Mouse (Mus musculus) G1E (cell line): ENCODE data around the gene Lsm2. TPM values are rescaled to one million over a fixed set of nuclear protein-coding genes. Genes with fewer than 3 reads are reported as not detected.
"Not testable (repeated sequence)": the region's sequence is repeated elsewhere in the genome, so short reads cannot be mapped to it uniquely, and the experiment has no call there.

Source experiments
- ATAC-seq: 2 replicates; pipeline ENCODE4 v1.8.0; 2016; ENCODE audit warnings: mild to moderate bottlenecking; ENCODE audit not compliant: insufficient number of reproducible peaks, poor library complexity, low FRiP score, severe bottlenecking; ENCODE audit errors: extremely low read depth
- DNase-seq: peaks from one replicate; pipeline ENCODE4 v3.0.0; 2012; ENCODE audit warnings: low spot score
- H3K27me3 ChIP-seq: 2 replicates; pipeline ENCODE4 v1.6.1; 2012; ENCODE audit warnings: mild to moderate bottlenecking, low read length, inconsistent platforms; ENCODE audit not compliant: insufficient read depth
- H3K36me3 ChIP-seq: replicated peaks from 2 replicates; pipeline ENCODE3; 2012; ENCODE audit warnings: mild to moderate bottlenecking, inconsistent platforms
- H3K4me1 ChIP-seq: 2 replicates; pipeline ENCODE4 v1.6.1; 2012; ENCODE audit warnings: low read depth, low read length, inconsistent platforms, mixed read lengths; ENCODE audit not compliant: insufficient read depth
- H3K4me3 ChIP-seq: 2 replicates; pipeline ENCODE4 v1.5.1; 2012; ENCODE audit warnings: low read depth, mild to moderate bottlenecking, inconsistent platforms, low read length, moderate library complexity, mixed read lengths
- H3K9me3 ChIP-seq: replicated peaks from 2 replicates; pipeline ENCODE4 v1.6.1; 2012; ENCODE audit warnings: inconsistent platforms
- CTCF ChIP-seq: IDR thresholded peaks from 2 replicates; pipeline ENCODE4 v1.5.1; 2012; ENCODE audit warnings: low read depth, low read length, inconsistent platforms, mixed read lengths
- GATA1 ChIP-seq: IDR thresholded peaks from 2 replicates; pipeline ENCODE4 v1.6.1; 2012; ENCODE audit warnings: borderline replicate concordance, low read length, inconsistent platforms, mixed read lengths
- GATA2 ChIP-seq: IDR thresholded peaks from 2 replicates; pipeline ENCODE4 v1.6.1; 2012; ENCODE audit warnings: low read depth, low read length, inconsistent platforms, borderline replicate concordance
- POLR2AphosphoS5 ChIP-seq: IDR thresholded peaks from 2 replicates; pipeline ENCODE4 v1.6.1; 2012; ENCODE audit warnings: low read depth, low read length, inconsistent platforms; ENCODE audit not compliant: insufficient replicate concordance
- TAL1 ChIP-seq: conservative IDR thresholded peaks from 2 replicates; pipeline ENCODE4 v1.6.1; 2012; ENCODE audit warnings: low read depth, low read length, inconsistent platforms, mixed read lengths
- polyA plus RNA-seq: library from polyadenylated mRNA; stranded (reverse); fragments of >175 nt; gene quantifications from 2 replicates; pipeline ENCODE4 v1.2.3, GENCODE M21; 2012
- total RNA-seq, 2 experiments: library from RNA; stranded (forward) in 1 of 2; stranded (reverse) in 1 of 2; fragments of 200-1000 nt in 1 of 2; fragments of >200 nt in 1 of 2; fragmentation: Nextera tagmentation in 1 of 2; gene quantifications; 2 replicates each; pipeline ENCODE4 v1.2.3; 2014 to 2017

The Lsm2 gene
- total and polyA plus RNA-seq, 3 experiments, result 71.9 to 263 (median 195) TPM

DNA sequence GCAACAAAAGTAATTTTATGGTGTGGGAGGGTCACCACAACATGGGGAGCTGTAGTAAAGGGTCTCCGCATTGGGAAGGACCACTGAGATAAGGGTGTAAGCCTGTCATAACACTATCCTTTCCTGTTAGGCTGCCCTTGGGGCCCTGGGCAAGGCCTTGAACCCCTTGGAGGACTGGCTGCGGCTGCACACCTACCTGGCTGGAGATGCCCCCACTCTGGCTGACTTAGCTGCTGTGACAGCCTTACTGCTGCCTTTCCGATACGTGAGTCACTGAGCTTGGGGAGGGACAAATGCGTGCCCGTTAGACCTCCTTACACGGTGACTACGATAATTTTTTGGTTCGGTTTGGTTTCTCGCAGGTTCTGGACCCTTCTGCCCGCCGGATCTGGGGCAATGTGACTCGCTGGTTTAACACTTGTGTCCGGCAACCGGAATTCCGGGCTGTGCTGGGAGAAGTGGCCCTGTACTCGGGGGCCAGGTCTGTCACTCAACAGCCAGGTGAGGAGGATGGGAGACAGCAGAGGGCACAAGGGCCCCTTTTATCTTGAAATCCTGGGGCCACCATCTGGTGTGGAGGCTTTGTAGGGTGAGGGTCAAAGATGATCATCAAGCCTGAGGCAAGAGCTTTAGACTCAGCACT is 22.5 kb downstream of the Lsm2 start:
- TF ChIP-seq TAL1 (peak; percentile 46; the same call in 1 of the 2 replicates), GATA1 (no peak), CTCF (no peak), POLR2AphosphoS5 (no peak), GATA2 (no peak)
- DNase-seq (no peak), ATAC-seq (0 out of 2 replicates have a peak, but pooled peaks have one; percentile 15)
- peaks cover 69% of the 10 kb centered on the region for H3K36me3 ChIP-seq
- H3K4me3 ChIP-seq, result peak overlapping the region; percentile 72
- peaks cover 78% of the 10 kb centered on the region for H3K4me1 ChIP-seq
- H3K9me3 ChIP-seq, result peaks cover 7% of the 10 kb centered on the region
- peaks cover 3% of the 10 kb centered on the region; the same call in 1 of the 2 replicates for H3K27me3 ChIP-seq

DNA sequence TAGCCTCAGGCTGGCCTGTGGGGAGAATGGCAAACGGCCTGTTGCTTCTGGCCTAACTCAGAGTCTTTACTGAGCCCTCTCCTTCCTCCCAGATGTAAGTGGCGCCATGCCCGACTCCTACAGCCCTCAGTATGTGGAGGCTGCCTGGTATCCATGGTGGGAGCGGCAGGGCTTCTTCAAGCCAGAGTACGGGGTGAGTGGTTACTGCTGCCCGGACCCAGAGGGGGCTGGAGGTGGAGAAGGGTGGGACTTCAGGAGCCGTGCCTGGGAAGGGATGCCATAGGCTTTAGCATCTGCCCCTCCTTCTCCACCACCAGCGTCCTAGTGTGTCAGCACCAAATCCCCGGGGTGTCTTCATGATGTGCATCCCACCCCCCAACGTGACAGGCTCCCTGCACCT is 23.5 kb downstream of the Lsm2 start:
- Histone ChIP-seq H3K36me3 (peaks cover 70% of the 10 kb centered on the region), H3K4me1 (peaks cover 74% of the 10 kb centered on the region), H3K4me3 (peak overlapping the region; percentile 72), H3K9me3 (no peaks in the 10 kb centered on the region), H3K27me3 (peaks cover 3% of the 10 kb centered on the region; the same call in 1 of the 2 replicates)
- ATAC-seq (no peak), DNase-seq (no peak)
- TF ChIP-seq GATA2 (no peak), CTCF (no peak), POLR2AphosphoS5 (no peak), GATA1 (no peak), TAL1 (no peak)

DNA sequence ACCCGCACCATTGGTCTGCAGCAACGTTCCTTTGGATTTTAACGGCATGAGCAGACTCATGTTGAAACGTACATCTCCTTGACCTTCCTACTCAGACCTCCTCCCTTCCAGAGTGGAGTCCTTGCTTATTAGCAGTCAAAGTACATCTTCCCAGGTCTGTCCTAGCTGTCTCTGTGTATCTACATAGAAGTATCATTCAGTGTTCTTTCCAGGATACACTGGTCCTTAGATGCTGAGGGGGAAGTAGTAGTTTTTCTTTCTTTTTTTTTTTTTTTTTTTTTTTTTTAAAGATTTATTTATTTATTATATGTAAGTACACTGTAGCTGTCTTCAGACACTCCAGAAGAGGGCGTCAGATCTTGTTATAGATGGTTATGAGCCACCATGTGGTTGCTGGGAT is 24.2 kb downstream of the Lsm2 start:
- peak overlapping the region; percentile 72; the same call in 1 of the 2 replicates for H3K4me3 ChIP-seq

DNA sequence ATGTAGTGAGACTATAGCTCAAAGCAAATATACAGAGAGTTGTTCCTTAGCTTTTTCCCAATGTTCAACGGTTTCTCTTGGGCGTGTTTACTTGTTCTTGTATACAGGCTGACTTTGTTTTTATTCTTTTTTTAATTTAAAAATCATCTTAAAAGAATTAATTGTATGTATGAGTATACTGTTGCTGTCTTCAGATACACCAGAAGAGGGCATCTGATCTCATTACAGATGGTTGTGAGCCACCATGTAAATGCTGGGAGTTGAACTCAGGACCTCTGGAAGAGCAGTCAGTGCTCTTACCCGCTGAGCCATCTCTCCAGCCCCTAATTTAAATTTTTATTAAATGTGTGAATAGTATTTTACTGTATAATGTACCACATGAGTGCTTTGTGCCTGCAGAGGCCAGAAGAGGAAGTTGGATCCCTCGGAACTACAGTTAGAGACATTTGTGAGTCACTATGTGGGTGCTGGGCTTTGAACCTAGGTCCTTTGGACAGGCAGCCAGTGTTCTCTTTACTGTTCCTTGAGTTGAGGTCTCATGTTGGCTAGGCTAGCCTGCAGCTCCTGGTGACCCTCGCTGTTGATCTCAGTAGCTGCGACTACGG is 25.8 kb downstream of the Lsm2 start:
- Histone ChIP-seq H3K9me3 (no peaks in the 10 kb centered on the region), H3K36me3 (peaks cover 89% of the 10 kb centered on the region), H3K4me1 (peaks cover 79% of the 10 kb centered on the region), H3K27me3 (peaks cover 3% of the 10 kb centered on the region; the same call in 1 of the 2 replicates), H3K4me3 (no peak overlapping the region)
- ATAC-seq (no peak), DNase-seq (no peak)
- TF ChIP-seq GATA2, result no peak
- no peak for TF ChIP-seq GATA1
- no peak for TF ChIP-seq TAL1
- no peak for TF ChIP-seq POLR2AphosphoS5
- TF ChIP-seq CTCF, result no peak

More for the DNA sequence above, 24.2 kb downstream of the Lsm2 start:
- not testable (repeated sequence) for H3K9me3 ChIP-seq, H3K27me3 ChIP-seq, ATAC-seq, DNase-seq
- Histone ChIP-seq H3K36me3 (peaks cover 77% of the 10 kb centered on the region), H3K4me1 (peaks cover 77% of the 10 kb centered on the region)

DNA sequence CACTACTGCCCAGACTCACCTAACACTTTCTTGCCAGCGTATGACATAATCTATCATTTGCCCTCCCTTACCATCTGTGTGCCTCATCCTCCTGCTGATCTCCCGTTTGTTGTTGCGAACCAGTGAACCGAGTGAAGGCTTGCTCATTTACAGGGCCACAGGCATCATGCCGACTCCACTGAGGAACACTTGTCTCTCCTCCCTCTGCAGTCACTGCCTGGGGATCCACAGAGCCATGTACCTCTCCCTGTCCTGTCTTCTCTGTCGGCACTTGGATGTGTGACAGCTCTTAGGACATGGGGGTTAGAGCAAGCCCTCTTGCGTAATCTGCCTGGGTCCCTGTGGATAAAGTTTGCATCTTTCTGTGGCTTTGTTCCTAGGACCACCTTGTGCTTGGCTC is 27.9 kb downstream of the Lsm2 start:
- ATAC-seq, result no peak
- H3K4me3 ChIP-seq, result no peak overlapping the region
- DNase-seq, result no peak
- no peak for TF ChIP-seq CTCF
- TF ChIP-seq POLR2AphosphoS5, result no peak
- TF ChIP-seq TAL1, result no peak
- TF ChIP-seq GATA2, result no peak
- TF ChIP-seq GATA1, result no peak
- peaks cover 79% of the 10 kb centered on the region for H3K4me1 ChIP-seq
- H3K36me3 ChIP-seq, result peaks cover 94% of the 10 kb centered on the region
- H3K27me3 ChIP-seq, result peaks cover 3% of the 10 kb centered on the region; the same call in 1 of the 2 replicates
- H3K9me3 ChIP-seq, result no peaks in the 10 kb centered on the region

DNA sequence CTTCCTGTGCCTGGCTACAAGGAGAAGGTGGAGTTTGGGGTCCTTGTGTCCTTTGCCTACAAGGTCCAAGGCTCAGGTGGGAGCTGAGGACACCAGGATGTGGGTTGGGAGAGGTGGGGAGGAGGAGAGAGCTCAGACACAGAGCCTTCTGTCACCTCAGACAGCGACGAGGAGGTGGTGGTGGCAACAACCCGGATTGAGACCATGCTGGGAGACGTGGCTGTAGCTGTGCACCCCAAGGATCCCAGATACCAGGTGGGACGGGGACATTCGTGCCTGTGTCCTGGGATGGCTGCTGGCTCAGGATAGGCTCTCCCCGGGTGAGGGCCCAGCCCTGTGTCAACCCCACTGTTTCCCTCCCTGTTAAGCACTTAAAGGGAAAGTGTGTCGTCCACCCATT is 29.8 kb downstream of the Lsm2 start:
- no peak for ATAC-seq
- peaks cover 98% of the 10 kb centered on the region for H3K36me3 ChIP-seq

DNA sequence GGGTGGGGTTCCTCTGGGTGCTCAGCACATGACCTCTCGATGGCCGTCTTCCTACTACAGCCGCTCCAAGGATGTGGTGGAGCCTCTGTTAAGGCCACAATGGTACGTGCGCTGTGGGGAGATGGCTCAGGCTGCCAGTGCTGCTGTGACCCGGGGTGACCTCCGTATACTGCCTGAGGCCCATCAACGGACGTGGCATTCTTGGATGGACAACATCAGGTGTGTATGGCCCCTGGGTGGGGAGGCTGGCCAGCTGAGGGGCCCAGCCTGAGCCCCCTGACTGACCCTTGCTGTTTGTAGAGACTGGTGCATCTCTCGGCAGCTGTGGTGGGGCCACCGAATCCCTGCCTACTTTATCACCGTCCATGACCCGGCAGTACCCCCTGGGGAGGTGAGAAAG is 30.8 kb downstream of the Lsm2 start:
- DNase-seq (no peak), ATAC-seq (no peak)
- Histone ChIP-seq H3K4me1 (peaks cover 88% of the 10 kb centered on the region), H3K4me3 (no peak overlapping the region), H3K36me3 (peaks cover 99% of the 10 kb centered on the region), H3K27me3 (no peaks in the 10 kb centered on the region; the same call in 1 of the 2 replicates), H3K9me3 (no peaks in the 10 kb centered on the region)
- TF ChIP-seq CTCF (no peak), TAL1 (no peak)

More for the DNA sequence above, 29.8 kb downstream of the Lsm2 start:
- H3K4me3 ChIP-seq, result no peak overlapping the region
- no peaks in the 10 kb centered on the region; the same call in 1 of the 2 replicates for H3K27me3 ChIP-seq
- TF ChIP-seq GATA1 (no peak), TAL1 (no peak), CTCF (no peak), POLR2AphosphoS5 (no peak), GATA2 (no peak)
- peaks cover 84% of the 10 kb centered on the region for H3K4me1 ChIP-seq
- no peak for DNase-seq
- no peaks in the 10 kb centered on the region for H3K9me3 ChIP-seq
